Mouse (Mus musculus) embryo, embryonic 11 days (tissue): Measurements from ENCODE around the gene Zdhhc3.

Source experiments
- DNase-seq: peaks from one replicate; pipeline ENCODE4 v3.0.0-alpha.2; 2015

Gene Zdhhc3

DNA sequence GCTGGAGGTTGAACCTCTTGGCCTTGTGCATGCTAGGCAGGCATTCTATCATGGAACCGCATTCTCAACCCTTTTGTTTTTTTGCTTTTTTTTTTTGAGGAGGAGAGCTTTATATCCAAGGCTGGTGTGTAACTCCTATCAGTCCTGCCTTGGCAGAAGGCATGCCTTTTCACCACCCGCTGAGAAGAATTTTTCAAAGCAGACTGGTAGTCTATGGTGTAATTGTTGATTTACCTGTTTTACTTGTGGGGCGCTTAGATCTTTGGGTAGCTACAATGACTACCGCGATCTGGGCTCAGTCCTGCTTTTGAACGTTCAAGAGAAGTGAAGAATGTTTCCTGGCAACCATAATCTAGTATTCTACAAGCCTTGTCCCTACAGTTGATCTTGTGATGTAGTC lies 926 bp upstream of the Zdhhc3 start:
- no peak for DNase-seq

GRCm38 (mm10) chr9:123111751-123112221 lies 1.2 kb downstream of the Zdhhc3 start:
- peak; percentile 17 for DNase-seq

- DNase-seq: no peak
These were observed 3.8 kb downstream of the Zdhhc3 start for GRCm38 (mm10) chr9:123109188-123109587.

GRCm38 (mm10) chr9:123107186-123107585 lies 5.8 kb downstream of the Zdhhc3 start:
- DNase-seq: no peak

DNA sequence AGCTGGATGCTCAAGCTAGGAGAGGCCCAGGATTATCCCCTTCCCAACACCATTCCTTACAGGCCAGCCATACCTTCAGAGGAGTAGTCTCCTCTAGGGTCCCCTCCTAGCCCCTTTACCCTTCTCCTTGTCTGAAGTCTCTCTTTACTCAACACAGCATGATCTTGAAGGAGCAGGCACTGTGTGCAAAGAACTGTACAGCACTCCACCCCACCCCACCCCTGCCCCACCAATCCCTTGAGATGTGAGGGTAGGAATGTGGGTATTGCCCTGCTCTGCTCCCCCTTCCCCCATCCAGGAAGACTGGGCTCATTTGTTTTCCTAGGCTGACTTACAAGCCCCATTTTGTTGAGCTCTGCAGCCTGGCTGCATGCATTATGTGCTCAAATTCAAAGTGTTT lies 8.6 kb downstream of the Zdhhc3 start:
- no peak for DNase-seq

GRCm38 (mm10) chr9:123103425-123103824 lies 9.6 kb downstream of the Zdhhc3 start:
- no peak for DNase-seq

GRCm38 (mm10) chr9:123099631-123100455 lies 13.2 kb downstream of the Zdhhc3 start:
- no peak for DNase-seq

DNA sequence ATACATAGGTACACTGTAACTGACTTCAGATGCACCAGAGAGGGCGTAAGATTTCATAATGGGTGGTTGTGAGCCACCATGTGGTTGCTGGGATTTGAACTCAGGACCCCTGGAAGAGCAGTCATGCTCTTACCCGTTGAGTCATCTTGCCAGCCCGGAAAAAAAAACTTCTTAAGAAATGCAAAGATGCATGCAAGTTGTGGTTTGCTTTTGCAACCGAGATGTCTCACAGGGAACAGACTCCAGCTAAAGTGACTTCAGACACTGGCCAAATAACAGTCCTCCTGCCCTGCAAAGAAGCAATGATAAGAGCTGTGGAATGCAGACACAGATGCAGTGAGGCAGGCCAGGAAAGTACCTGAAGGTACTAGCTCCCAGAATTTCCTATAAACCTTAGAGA lies 22.2 kb downstream of the Zdhhc3 start:
- DNase-seq: no peak

GRCm38 (mm10) chr9:123087558-123087957 lies 25.4 kb downstream of the Zdhhc3 start:
- DNase-seq: no peak

DNA sequence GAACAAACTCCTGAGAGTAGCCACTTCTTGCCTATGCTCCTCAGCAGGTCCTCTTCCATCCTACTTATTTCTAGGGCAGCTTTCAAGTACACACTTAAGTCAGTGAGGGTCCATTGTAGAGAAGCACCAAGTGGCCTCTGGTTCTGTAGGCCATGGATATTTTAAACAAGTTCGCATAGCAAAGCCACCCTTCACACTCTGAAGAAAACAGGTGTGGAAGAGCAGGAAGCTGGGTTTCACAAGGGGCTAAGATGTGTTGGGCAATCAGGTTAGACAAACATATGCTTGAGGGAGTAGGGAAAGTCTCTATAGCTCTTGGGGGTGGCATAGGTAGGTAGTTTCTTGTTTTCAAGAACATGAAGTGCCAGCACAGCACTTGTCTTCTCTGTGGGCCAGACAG lies 27.6 kb downstream of the Zdhhc3 start:
- no peak for DNase-seq

GRCm38 (mm10) chr9:123080796-123081195 lies 32.2 kb downstream of the Zdhhc3 start:
- DNase-seq: no peak

DNA sequence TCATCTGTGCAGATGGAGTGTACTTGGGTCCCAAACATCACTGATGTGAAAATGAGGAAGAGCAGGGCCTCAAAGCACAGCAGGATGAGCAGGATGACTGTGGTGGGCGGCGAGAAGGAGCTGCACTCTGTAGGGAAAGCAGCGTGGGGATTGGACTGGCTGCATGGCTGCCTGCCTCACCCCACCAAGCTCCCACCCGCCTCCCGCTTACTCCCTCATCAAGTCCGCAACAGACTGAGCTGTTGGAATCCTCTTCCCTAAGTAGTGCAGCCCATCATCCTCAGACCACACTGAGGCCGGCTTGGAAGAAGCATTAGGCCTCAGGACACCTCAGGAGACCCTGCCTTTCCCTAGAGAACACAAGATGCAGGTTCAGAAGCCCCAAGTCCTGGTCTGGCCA lies 32.6 kb downstream of the Zdhhc3 start:
- no peak for DNase-seq

DNA sequence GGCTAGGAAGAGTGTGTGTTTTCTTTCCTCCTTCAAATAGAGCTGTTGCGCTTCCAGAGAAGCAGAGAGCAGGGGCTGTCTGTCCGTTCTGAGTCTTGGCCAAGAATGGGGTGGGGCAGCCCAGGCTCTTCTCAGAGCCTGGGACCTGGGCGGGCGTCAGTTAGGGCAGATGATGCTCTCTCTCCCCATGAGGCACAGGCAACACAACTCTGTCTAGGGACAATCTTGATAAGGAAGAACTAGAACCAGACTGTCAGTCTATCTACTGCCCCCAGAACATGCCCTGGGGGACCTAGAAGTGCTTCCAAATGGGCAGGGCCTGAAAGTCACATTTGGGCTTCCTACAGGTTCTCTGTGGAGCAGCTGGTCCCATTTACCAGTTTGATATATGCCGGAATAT lies 33.9 kb downstream of the Zdhhc3 start:
- no peak for DNase-seq

- no peak for DNase-seq
These were observed 52.8 kb downstream of the Zdhhc3 start for GRCm38 (mm10) chr9:123060172-123060571.

DNA sequence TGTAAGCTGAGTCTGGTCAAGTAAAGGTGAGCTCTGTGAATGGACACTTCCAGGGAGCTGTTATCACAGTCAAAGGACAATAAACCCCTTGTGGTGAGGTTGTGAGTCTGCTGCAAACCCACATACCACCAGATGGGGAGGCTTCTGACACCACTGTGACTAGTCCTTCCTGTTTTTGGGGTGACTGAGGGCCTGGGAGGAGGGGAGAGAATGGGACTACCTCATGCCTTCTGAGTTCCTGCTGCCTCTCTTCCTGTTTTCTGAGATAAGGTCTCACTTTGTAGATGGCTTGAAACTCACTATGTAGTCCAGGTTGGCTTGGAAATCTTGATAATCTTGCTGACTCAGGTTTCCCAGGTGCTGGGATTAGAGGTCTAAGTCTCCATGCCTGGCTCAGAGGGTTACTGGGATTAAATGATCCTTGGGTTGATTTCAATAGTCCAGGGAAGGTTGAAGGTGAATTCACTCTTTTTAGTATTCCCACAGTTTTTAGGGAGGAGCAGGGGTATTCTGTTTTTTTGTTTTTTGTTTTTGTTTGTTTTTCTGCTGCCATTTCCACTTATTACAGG lies 54.2 kb downstream of the Zdhhc3 start:
- no peak for DNase-seq

- DNase-seq: no peak
These were observed 65.3 kb downstream of the Zdhhc3 start for GRCm38 (mm10) chr9:123047665-123048064.

- DNase-seq: no peak
These were observed 78.6 kb downstream of the Zdhhc3 start, which contains the start of gene Tgm4 for GRCm38 (mm10) chr9:123034426-123034825. Gene Tgm4 (plus strand): TSS chr9:123034726.

GRCm38 (mm10) chr9:123031496-123032246 lies 81.3 kb downstream of the Zdhhc3 start:
- no peak for DNase-seq

GRCm38 (mm10) chr9:123024201-123024600 lies 88.8 kb downstream of the Zdhhc3 start:
- no peak for DNase-seq

GRCm38 (mm10) chr9:123021636-123022379 lies 91.2 kb downstream of the Zdhhc3 start:
- DNase-seq: no peak

DNA sequence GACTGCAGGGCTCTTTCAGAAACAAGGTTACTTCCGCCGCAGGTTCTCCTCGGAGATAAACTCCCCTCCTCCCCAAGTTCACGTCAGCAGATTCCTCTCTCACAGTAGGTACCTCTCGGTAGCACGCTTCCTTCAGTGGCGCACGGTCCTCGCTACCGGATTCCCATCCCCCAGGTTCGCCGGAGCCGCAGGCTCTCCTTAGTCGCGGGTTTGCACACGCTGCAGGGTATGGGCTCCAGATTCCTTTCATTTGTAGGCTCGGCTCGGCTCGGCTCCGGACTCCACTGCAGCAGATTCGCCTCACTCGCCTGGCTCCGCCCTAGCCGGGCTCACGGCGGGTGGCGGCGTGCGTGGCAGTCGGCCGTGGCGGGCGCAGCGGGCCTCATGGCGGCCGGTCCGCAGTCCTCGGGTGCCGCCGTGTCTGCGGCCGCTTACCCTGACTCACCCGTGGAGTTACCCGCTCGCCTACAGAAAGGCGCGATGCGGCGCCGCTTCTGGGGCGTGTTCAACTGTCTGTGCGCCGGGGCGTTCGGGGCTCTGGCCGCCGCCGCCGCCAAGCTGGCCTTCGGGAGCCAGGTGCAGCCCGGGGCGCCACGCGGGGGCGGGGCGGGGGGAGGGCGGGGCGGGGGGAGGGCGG lies 91.9 kb downstream of the Zdhhc3 start, which contains the start of gene Tmem42:
Tmem42 (plus strand) TSS at position 332 of the 637 bp plus-strand sequence.
- DNase-seq: peak; percentile 93
